Comparison of ENCODE assay signal across 8 mouse cellular contexts in genomic region chr10:85184201-85184963, GRCm38 (mm10). TPM values are rescaled to one million over a fixed set of nuclear protein-coding genes. Genes with fewer than 3 reads are reported as not detected.
A peak's percentile ranks its signal among the peaks of the same experiment; 100 is the strongest.
DNase-seq lines count a peak whose midpoint lies in the region; ATAC-seq and TF ChIP-seq lines count a peak whose summit lies in the region.

No protein-coding gene starts in this region.

- TF ChIP-seq CTCF in kidney, adult 2 months (conservative IDR thresholded peaks at IDR 0.05; ENCODE audit: insufficient read depth, insufficient read length, low read depth, low read length), result no peak
- TF ChIP-seq CTCF in testis, adult 2 months (IDR thresholded peaks at IDR 0.05; ENCODE audit: control insufficient read depth, insufficient read depth, insufficient replicate concordance, low read depth, low read length), result no peak

- H3K4me2 ChIP-seq in liver, embryonic 15.5 days, result peak overlapping the region; percentile 83

- no peaks in the 10 kb centered on the region for H3K27me3 ChIP-seq in kidney, adult 2 months (replicated peaks; ENCODE audit: control insufficient read depth, insufficient read depth, low read length)
- peaks cover 30% of the 10 kb centered on the region for H3K27me3 ChIP-seq in liver, embryonic 15.5 days
- no peaks in the 10 kb centered on the region for H3K27me3 ChIP-seq in testis, adult 2 months (ENCODE audit: control insufficient read depth, insufficient read depth, low read length)

- no peaks in the 10 kb centered on the region for H3K36me3 ChIP-seq in kidney, adult 2 months (ENCODE audit: control insufficient read depth, insufficient read depth, low read length)
- H3K36me3 ChIP-seq in liver, embryonic 15.5 days (replicated peaks), result no peaks in the 10 kb centered on the region
- H3K36me3 ChIP-seq in testis, adult 2 months (ENCODE audit: control insufficient read depth, insufficient read depth, low read length), result no peaks in the 10 kb centered on the region

- H3K9me3 ChIP-seq in liver, embryonic 15.5 days (replicated peaks), result no peaks in the 10 kb centered on the region

- peak overlapping the region; percentile 86 for H3K4me3 ChIP-seq in kidney, adult 2 months (ENCODE audit: insufficient read depth, low read depth, low read length)
- H3K4me3 ChIP-seq in liver, embryonic 15.5 days (replicated peaks), result peak overlapping the region; percentile 69
- peak overlapping the region; percentile 94 for H3K4me3 ChIP-seq in testis, adult 2 months (ENCODE audit: control insufficient read depth, low read depth, low read length)

- peak; percentile 26 for ATAC-seq in granulocyte monocyte progenitor cell, adult 5-6 weeks (replicated peaks; ENCODE audit: poor library complexity, severe bottlenecking)
- ATAC-seq in liver, embryonic 15.5 days (ENCODE audit: insufficient read depth), result peak; percentile 0; the same call in 1 of the 2 replicates

- H3K27ac ChIP-seq in kidney, adult 2 months (ENCODE audit: insufficient read depth, low read depth, low read length), result no peak overlapping the region
- no peak overlapping the region for H3K27ac ChIP-seq in liver, embryonic 15.5 days (replicated peaks)
- peak overlapping the region; percentile 95 for H3K27ac ChIP-seq in testis, adult 2 months (ENCODE audit: control insufficient read depth, insufficient read depth, low read depth, low read length)

- WGBS in kidney, adult 2 months, result under 1% methylated on average over 95 of the region's 95 CpGs
- under 1% methylated on average over 84 of the region's 95 CpGs for WGBS in liver, embryonic 15.5 days (ENCODE audit: insufficient replicate concordance)

- TF ChIP-seq POLR2A in kidney, adult 2 months (IDR thresholded peaks at IDR 0.05; ENCODE audit: low read depth, low read length), result no peak
- no peak for TF ChIP-seq POLR2A in testis, adult 2 months (IDR thresholded peaks at IDR 0.05; ENCODE audit: control insufficient read depth, low read depth, low read length)

- peaks cover 3% of the 10 kb centered on the region; the same call in 1 of the 2 replicates for H3K4me1 ChIP-seq in kidney, adult 2 months (ENCODE audit: control insufficient read depth, insufficient read depth, low read length)
- peaks cover 12% of the 10 kb centered on the region for H3K4me1 ChIP-seq in liver, embryonic 15.5 days (replicated peaks)
- peaks cover 6% of the 10 kb centered on the region for H3K4me1 ChIP-seq in testis, adult 2 months (ENCODE audit: control insufficient read depth, insufficient read depth, low read length)

- DNase-seq in B cell, adult 2 months, result peak; percentile 71 to 76
- DNase-seq in adrenal gland, adult 2 months, result peak; percentile 64
- DNase-seq in embryo, embryonic 11 days, result peak; percentile 58
- DNase-seq in kidney, adult 2 months, result peak; percentile 37
- peak; percentile 58 for DNase-seq in neural tube, embryonic 10.5 days (ENCODE audit: extremely low spot score, low spot score)

- H3K9ac ChIP-seq in liver, embryonic 15.5 days, result peak overlapping the region; percentile 56

RNA-seq across cellular contexts. Expression of gene Cry1, which starts 0.5 kb away (rescaled TPM):
- total RNA-seq in adrenal gland, adult 2 months (2021), result 1 to 10 TPM; 7.7 to 9.1 TPM
- 3.9 and 5.8 TPM in 2 replicates for polyA plus RNA-seq in adrenal gland, adult 2 months (2012; rRNA removed)
- 24.6 and 40.3 TPM in 2 replicates for total RNA-seq in granulocyte monocyte progenitor cell, adult 5-6 weeks (2014; fragmentation: Nextera tagmentation)
- 15.7 and 19.7 TPM in 2 replicates for total RNA-seq in granulocyte monocyte progenitor cell, adult 5-6 weeks (2017)
- 1.3 TPM in 2 replicates for polyA plus RNA-seq in kidney, adult 2 months (2012; rRNA removed)
- polyA plus RNA-seq in liver, embryonic 15.5 days (2015; fragmentation: Nextera tagmentation; extraction: Ambion mirVana), result 6.9 TPM in 2 replicates
- 17.2 and 18.3 TPM in 2 replicates for polyA plus RNA-seq in testis, adult 2 months (2012; rRNA removed)

RNA-seq across cellular contexts. Expression of gene Mterf2, which starts 56.6 kb away (rescaled TPM):
- total RNA-seq in adrenal gland, adult 2 months (2021), result 10 to 100 TPM in 1 of 2 experiments, 1 to 10 TPM in 1; 4.7 to 11.6 TPM
- polyA plus RNA-seq in adrenal gland, adult 2 months (2012; rRNA removed), result 0.25 and 0.58 TPM in 2 replicates
- 3.4 TPM in 1 of 2 replicates, not detected in the other for total RNA-seq in granulocyte monocyte progenitor cell, adult 5-6 weeks (2014; fragmentation: Nextera tagmentation)
- 9.2 and 12.0 TPM in 2 replicates for total RNA-seq in granulocyte monocyte progenitor cell, adult 5-6 weeks (2017)
- 4.9 and 10.1 TPM in 2 replicates for polyA plus RNA-seq in kidney, adult 2 months (2012; rRNA removed)
- polyA plus RNA-seq in liver, embryonic 15.5 days (2015; fragmentation: Nextera tagmentation; extraction: Ambion mirVana), result 4.2 and 4.9 TPM in 2 replicates
- polyA plus RNA-seq in testis, adult 2 months (2012; rRNA removed), result 3.4 and 4.2 TPM in 2 replicates
